Mouse (Mus musculus) T-helper 2 cell (primary cell): ENCODE measurements around the gene Gm17324.

Experiments
- in situ Hi-C: fragments of 300-600 bp; cut with MboI, MseI; formaldehyde crosslinking; loops from one replicate; pipeline ENCODE4 v1.15.1; 2025; ENCODE audit warnings: high pct_unique_total_duplicates

Gm17324 gene

GRCm38 (mm10) chr9:78465725-78466124, 17.1 kb upstream of the Gm17324 start:
- in situ Hi-C loops: no loop called here

GRCm38 (mm10) chr9:78463337-78463736, 14.8 kb upstream of the Gm17324 start:
- in situ Hi-C loops: no loop called here

- in situ Hi-C loops: no loop called here
Observed at GRCm38 (mm10) chr9:78457026-78457425, 8.4 kb upstream of the Gm17324 start.

DNA sequence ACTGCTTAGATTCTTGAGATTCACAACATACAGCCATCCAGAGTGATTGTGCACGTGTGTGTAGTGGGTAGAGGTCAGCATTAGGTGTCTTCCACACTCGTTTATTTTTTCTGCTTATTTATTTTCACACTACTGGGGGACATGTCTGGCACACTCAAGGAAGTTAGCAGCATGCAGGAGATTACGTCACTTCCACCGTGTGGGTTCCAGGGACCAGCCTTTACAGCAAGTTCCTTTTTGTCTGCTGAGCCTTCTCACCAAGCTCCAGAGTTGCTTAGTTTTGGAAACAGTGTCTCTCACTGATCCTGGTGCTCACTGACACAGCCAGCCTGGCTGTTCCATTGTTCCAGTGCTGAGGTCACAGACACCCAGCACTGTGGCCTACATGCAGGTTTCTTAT, 2.8 kb upstream of the Gm17324 start:
- in situ Hi-C loops: no loop called here

DNA sequence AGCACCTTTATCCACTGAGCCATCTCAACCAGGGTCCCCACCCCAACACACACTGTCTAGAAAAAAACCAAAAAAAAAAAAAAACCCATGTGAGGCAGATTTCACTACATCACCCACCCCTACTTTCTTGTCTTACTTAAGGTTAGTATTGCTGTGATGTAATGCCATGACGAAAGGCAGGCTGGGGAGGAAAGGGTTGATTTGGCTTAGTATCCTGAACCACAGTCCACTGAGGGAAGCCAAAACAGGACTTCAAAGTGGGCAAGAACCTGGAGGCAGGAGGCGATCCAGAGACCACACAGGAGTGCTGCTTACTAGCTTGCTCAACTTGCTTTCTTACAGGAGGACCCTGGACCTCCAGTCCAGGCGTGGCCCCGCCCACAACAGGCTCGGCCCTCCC, 1.8 kb upstream of the Gm17324 start:
- in situ Hi-C loops: no loop called here

GRCm38 (mm10) chr9:78447606-78447972, 997 bp downstream of the Gm17324 start:
- in situ Hi-C loops: loop anchor here (5.0 kb wide), 1 partner anchor 80 kb away; no protein-coding TSS in a partner anchor

GRCm38 (mm10) chr9:78442579-78443392, 5.8 kb downstream of the Gm17324 start, which contains the start of gene Cgas:
TSS of gene Cgas (minus strand) at chr9:78443237.
- in situ Hi-C loops: no loop called here

DNA sequence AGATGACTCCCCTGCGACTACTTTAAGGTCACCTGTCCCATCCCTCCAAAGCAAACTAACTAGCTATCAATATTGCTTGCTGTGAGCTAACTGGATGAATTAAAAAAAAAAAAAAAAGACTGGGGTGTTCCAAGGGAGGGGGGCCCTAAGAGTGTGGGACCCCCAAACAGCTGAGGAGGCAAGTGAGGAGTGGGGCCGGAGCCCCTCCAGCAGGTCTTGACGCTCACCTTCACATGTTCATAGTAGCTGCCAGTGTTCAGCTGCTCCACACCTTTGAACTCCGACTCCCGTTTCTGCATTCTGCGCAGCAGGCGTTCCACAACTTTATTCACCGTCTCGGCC, 6.4 kb downstream of the Gm17324 start:
- in situ Hi-C loops: no loop called here

GRCm38 (mm10) chr9:78439426-78439825, 9.2 kb downstream of the Gm17324 start:
- in situ Hi-C loops: no loop called here

GRCm38 (mm10) chr9:78432471-78432870, 16.1 kb downstream of the Gm17324 start:
- in situ Hi-C loops: no loop called here

- in situ Hi-C loops: no loop called here
Observed at GRCm38 (mm10) chr9:78430486-78430885, 18.1 kb downstream of the Gm17324 start.

- in situ Hi-C loops: no loop called here
Observed at GRCm38 (mm10) chr9:78429551-78429950, 19.0 kb downstream of the Gm17324 start.

- in situ Hi-C loops: no loop called here
Observed at GRCm38 (mm10) chr9:78428870-78429432, 19.6 kb downstream of the Gm17324 start.

- in situ Hi-C loops: no loop called here
Observed at GRCm38 (mm10) chr9:78428185-78428584, 20.4 kb downstream of the Gm17324 start.

DNA sequence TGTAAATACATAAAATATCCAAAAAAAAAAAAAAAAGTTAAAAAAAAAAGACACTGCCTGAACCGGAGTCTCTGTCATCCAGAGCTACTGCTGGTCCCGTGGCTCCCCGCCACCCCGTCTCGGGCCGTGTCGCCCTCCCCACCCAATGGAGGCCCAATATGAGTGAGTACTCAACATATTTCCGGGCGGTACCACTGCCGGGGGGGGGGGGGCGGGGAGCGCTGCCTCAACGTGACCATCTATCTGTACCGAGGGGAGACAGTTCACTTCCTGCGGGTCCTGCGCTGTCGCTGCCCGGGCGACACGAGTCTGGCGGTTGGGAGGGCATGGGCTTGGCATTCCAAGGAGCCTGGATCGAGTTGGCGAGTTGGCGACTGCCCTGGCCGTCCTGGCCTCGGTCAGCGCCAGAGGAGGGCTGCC, 21.2 kb downstream of the Gm17324 start:
- in situ Hi-C loops: no loop called here

DNA sequence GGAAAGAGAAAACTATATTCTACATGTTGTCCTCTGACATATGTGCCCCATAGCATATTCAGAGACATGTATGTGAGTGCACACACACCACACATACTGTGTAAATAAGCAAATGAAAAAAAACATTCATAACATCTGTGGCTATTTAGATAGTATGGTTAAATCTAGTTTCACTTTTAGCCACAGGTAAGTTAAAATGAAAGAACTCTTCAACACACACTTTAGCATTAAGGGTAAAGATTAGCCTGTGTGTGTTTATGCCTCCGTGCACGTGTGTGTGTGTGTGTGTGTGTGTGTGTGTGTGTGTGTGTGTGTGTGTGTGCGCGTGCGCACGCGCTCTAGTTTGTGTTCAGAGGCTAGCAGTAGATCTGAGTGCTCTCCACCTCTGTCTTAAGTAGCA, 47.0 kb downstream of the Gm17324 start:
- in situ Hi-C loops: no loop called here

GRCm38 (mm10) chr9:78400570-78400969, 48.0 kb downstream of the Gm17324 start:
- in situ Hi-C loops: no loop called here
